Mouse (Mus musculus): ENCODE results near the gene Dsp.

DNA sequence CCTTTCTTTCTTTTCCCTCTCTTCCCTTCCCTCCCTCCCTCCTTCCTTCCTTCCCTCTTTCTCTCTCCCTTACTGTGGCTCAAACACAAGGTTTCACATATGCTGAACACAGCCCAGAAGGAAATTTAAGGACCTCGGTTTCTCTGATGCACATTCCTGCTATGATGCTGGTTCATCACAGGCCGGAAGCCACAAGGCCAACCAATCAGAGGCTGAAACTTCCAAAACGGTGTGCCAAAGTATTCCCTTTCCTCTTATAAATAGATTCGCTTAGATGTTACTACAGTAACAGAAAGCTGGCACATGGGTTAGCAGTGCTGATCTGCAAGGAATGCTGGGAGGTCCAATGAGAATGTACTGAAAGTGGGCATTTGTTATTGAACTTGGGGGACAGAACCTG, 47.7 kb upstream of the Dsp start:
- TF ChIP-seq POLR2AphosphoS2 (IDR thresholded peaks at IDR 0.05; ENCODE audit: insufficient read length, low read depth) (no peak), MYOG (IDR thresholded peaks at IDR 0.05; ENCODE audit: control insufficient read depth in 1 of 3, insufficient read depth in 1 of 3, insufficient read length in 2 of 3, low read depth in 2 of 3) (no peak)
